Mouse (Mus musculus) cerebellum, postnatal 36 days (tissue): Measurements from ENCODE around the gene Pik3cg.
A peak's percentile ranks its signal among the peaks of the same experiment; 100 is the strongest.
"Not testable (repeated sequence)": the region's sequence is repeated elsewhere in the genome, so short reads cannot be mapped to it uniquely, and the experiment has no call there.

Source experiments
- DNase-seq, 2 experiments: peaks; one replicate each; pipeline ENCODE4 v3.0.0; 2021 to 2022; ENCODE audit warnings: mixed read lengths in 2 of 2

Pik3cg gene

GRCm38 (mm10) chr12:32207948-32208891 is at the start of gene Pik3cg:
Gene Pik3cg, minus strand, starts transcription at chr12:32208659.
- no peak for DNase-seq

- DNase-seq = no peak
Observed at GRCm38 (mm10) chr12:32248483-32248882, 40.0 kb upstream of the Pik3cg start.

- peak; percentile 39 to 60 for DNase-seq
Observed at GRCm38 (mm10) chr12:32245566-32246233, 37.2 kb upstream of the Pik3cg start.

GRCm38 (mm10) chr12:32243586-32243985 is 35.1 kb upstream of the Pik3cg start:
- DNase-seq = no peak

- not testable (repeated sequence) for DNase-seq
Observed at GRCm38 (mm10) chr12:32239134-32239533, 30.7 kb upstream of the Pik3cg start.

GRCm38 (mm10) chr12:32238433-32238832 is 30.0 kb upstream of the Pik3cg start:
- no peak for DNase-seq

GRCm38 (mm10) chr12:32237839-32238238 is 29.4 kb upstream of the Pik3cg start:
- DNase-seq = no peak

- DNase-seq = no peak
Observed at GRCm38 (mm10) chr12:32237139-32237538, 28.7 kb upstream of the Pik3cg start.

GRCm38 (mm10) chr12:32236450-32236849 is 28.0 kb upstream of the Pik3cg start:
- no peak for DNase-seq

GRCm38 (mm10) chr12:32233871-32234270 is 25.4 kb upstream of the Pik3cg start:
- no peak for DNase-seq

GRCm38 (mm10) chr12:32231398-32231797 is 22.9 kb upstream of the Pik3cg start:
- DNase-seq = no peak

GRCm38 (mm10) chr12:32223629-32224028 is 15.2 kb upstream of the Pik3cg start:
- DNase-seq = no peak

GRCm38 (mm10) chr12:32222758-32223385 is 14.4 kb upstream of the Pik3cg start:
- DNase-seq = no peak

- no peak for DNase-seq
Observed at GRCm38 (mm10) chr12:32220387-32220786, 11.9 kb upstream of the Pik3cg start.

- DNase-seq = no peak
Observed at GRCm38 (mm10) chr12:32215143-32215542, 6.7 kb upstream of the Pik3cg start.

- no peak for DNase-seq
Observed at GRCm38 (mm10) chr12:32212702-32213101, 4.2 kb upstream of the Pik3cg start.

GRCm38 (mm10) chr12:32212156-32212555 is 3.7 kb upstream of the Pik3cg start:
- DNase-seq = no peak

- no peak for DNase-seq
Observed at GRCm38 (mm10) chr12:32211257-32211656, 2.8 kb upstream of the Pik3cg start.

GRCm38 (mm10) chr12:32208951-32209350 is 492 bp upstream of the Pik3cg start:
- DNase-seq = no peak

GRCm38 (mm10) chr12:32207141-32207540 is 1.3 kb downstream of the Pik3cg start:
- no peak for DNase-seq

GRCm38 (mm10) chr12:32203695-32204094 is 4.8 kb downstream of the Pik3cg start:
- no peak for DNase-seq

GRCm38 (mm10) chr12:32202583-32202982 is 5.9 kb downstream of the Pik3cg start:
- DNase-seq = no peak

- DNase-seq = no peak
Observed at GRCm38 (mm10) chr12:32201932-32202331, 6.5 kb downstream of the Pik3cg start.
